Mouse (Mus musculus) cerebellum, adult 18-20 months (tissue): ENCODE measurements around the gene 4930519G04Rik.
"Not testable (repeated sequence)": the region's sequence is repeated elsewhere in the genome, so short reads cannot be mapped to it uniquely, and the experiment has no call there.

Experiments
- DNase-seq, 2 experiments: peaks; one replicate each; pipeline ENCODE4 v3.0.0; 2021

The 4930519G04Rik gene

DNA sequence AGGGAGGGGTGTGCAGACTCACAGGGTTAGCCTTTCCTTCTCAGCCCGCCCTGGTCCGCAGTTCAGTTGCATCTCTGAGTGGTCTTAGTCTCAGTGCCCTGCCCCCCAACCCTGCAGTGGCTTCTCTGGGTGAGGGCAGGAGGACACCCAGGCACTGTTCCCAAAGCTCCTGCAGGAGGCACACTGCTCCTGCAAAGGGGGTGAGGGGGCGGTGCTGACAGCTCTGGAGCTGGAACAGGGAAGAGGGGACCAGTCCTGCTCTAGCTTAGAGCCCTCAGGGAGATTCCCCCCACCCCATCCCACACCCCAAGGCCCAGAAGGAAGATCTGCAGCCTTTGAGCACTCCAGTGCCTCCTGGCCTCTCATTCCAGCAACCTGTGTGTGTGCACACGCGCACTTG, 10.8 kb upstream of the 4930519G04Rik start:
- no peak for DNase-seq

DNA sequence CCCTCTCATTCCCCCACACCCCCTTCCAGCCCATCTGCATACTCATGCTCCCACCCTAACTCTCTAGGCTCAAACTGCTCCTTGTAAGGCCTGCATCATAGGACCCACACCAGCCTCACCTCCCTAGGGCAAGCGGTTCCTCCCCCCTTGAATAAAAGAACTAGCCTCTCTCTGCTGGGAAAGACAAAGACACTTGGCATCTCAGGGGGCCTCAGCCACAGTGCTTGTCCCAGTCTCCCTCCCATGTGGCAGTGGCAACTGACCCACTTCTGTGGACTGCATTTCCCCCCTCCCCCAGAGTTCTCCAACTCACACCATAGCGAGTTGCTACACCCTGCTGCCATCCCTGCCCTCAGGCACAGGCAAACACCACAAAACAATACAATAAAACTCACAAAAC, 9.1 kb upstream of the 4930519G04Rik start:
- not testable (repeated sequence) for DNase-seq

DNA sequence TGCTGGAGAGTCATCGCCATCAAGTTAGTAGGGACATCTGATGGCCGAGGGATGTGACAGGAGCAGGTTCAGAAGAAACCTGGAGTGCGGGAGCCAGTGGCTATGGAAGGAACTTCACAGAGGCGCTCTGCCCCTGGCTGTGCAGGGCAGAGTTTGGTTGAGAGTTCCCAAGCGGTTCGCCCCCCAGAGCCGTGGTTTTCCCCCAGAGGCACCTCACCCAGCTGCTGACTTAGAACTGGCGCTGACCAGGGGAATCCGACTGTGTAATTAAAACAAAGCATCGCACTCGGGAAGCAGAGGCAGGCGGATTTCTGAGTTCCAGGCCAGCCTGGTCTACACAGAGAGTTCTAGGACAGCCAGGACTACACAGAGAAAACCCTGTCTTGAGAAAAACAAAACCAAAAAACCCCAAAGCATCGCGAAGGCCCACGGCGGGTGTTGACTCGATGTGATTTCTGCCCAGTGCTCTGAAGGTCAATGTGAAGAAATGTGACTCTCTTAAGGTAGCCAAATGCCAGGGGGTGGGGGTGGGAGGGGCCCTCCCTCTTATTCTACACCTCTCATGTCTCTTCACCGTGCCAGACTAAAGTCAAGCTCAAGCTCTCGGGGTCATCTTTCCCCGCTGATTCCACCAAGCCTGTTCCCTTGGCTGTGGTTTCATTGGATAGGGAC, 1.8 kb upstream of the 4930519G04Rik start:
- DNase-seq = no peak

DNA sequence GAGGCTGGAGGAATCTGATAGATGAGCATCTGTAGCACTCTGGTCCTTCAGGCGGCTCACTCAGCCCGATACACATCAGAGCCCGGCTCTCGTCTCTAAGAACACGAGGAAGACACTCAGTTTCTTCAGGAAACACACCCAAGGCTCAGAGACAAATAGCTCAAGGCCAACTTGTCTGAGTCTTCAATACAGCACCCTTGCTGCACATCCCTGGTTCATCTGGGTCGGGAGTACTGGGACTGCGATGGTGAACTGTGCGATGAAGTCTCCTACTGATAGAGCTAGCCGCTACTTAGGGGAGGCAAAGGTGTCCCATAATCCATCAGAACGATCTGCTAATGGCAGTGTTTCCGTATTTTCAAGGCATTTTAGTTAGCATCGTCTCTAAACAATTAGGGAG, 5.1 kb downstream of the 4930519G04Rik start, which contains the start of gene Gm9936:
Gm9936 (minus strand) TSS at position 101 of the 400 bp plus-strand sequence.
- no peak for DNase-seq

DNA sequence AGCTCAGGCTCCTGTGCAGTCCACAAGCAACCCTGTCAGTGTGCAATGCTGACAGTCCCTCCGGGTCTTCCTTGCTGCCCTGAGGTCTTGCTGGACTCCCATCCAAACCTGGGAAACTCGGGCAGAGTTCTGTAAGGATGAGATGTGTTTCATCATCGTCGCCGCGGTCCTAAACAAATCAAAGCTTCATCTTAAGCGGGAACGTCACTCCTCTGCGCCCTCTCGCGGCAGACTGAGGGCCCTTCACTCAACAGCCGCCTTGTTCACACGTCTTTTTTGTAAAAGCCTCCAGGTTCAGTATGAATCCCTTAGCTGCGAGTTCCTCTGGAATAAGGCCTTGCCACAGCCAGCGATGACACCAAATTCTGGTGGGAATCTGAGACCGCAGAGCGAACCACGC, 5.8 kb downstream of the 4930519G04Rik start:
- DNase-seq = peak; percentile 84 to 86

DNA sequence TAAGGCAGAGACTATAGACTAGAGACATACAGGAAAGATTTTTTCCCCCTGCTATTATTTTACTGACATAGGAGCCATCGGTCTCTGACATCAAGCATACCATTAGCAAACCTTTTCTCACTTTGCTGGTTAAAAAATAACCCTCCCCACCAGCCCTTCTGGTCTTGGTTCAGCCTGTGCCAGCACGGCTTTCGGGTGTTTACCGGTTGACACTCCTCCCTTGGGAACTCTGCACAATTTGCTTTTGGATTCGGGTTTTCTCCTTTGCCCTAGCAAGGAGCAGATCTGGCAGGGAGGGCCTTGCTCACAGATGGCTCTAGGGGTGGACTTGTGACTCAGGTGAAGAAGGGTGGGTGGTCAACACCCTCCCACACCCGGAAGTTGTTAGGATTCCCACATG, 8.3 kb downstream of the 4930519G04Rik start:
- no peak for DNase-seq

DNA sequence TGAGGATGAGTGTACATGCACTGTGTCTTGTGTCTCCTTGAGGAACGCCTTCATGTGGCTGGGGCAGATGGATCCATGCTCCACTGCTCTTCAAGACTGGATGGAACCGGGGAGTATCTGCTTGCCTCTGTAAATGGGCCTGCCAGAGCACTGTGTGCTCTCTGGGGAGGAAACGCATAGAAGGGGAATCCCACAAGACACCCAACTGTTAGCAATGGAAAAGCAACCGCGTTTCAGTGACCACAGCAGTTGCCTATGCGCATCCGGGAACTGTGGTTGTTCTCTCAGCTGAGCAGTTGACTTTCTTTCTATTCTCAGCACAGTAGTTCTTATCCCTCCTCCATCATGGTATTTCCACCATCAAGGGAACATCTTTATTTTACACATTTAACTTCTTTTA, 11.3 kb downstream of the 4930519G04Rik start:
- DNase-seq = no peak

DNA sequence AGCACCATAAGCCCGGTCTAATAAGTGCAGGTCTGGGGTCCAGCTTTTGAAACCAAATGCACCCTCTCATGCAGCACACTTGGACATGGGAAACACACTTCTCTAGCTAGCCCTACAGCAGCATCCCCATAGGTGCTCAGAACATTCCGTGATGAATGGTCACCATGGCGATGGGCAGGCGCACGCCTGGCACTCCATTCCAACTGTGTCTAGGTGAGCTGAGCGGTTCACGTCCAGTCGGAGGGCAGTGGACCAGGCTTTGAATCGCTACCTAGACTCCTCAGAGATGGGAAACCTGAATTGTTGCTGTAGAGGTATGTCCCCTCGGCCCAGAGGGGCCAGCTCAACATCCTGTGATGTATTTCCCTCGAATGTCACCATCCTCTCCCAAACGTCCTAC, 11.8 kb downstream of the 4930519G04Rik start:
- no peak for DNase-seq

DNA sequence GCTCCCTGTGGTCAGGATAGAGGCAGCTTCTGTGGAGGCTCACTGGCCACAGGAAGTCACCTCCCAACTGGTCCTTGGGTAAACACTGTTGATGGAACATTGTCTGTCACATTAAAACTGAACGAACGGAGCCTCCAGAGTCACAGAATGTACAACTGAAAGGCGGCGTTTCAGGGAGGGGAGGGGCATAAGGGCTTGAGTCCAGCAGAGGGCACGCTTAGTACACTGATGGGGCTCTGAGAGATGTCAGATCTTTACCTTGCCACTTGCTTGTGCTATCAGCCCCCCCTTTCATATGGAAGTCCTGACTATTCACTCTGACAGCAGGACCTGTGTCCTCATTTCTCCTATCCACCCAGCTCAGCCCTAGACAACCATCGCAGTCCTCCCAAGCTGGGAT, 22.4 kb downstream of the 4930519G04Rik start:
- DNase-seq = no peak

DNA sequence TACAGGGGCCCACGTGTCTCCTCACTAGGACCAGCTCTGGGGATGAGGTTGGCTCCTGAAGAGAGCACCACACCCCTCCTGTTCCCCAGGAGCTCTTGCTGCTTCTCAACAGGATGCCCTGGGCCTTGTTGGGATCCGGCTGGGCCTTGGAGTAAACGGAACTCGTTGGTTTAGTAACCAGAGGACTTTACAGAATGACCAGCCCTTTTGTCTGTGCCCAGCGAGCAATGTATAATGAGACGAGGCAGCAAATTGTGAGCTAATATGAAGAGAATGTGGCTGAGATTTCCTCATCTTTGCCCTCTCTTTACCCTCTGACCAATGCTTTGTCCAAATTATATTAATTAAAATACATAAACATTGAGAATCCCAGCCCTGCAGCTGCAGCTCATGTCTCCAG, 22.9 kb downstream of the 4930519G04Rik start:
- DNase-seq = no peak

DNA sequence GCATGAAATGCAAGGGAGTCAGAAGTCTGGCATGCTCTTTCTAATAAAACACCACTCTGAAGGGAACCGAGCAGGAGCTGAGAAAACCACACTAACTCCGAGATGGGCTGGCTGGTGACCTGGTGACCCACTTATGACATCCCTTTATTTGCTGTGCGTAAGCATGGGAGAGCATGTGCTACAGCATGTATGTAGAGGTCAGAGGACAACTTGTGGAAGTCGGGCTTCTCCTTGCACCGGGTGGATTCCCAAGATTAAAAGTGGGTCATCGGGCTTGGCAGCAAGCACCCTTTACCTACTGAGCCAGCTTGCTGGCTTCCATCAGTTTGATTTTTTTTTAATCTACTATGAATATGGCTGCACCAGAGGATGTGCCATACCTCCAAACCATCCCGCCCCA, 24.0 kb downstream of the 4930519G04Rik start:
- no peak for DNase-seq

DNA sequence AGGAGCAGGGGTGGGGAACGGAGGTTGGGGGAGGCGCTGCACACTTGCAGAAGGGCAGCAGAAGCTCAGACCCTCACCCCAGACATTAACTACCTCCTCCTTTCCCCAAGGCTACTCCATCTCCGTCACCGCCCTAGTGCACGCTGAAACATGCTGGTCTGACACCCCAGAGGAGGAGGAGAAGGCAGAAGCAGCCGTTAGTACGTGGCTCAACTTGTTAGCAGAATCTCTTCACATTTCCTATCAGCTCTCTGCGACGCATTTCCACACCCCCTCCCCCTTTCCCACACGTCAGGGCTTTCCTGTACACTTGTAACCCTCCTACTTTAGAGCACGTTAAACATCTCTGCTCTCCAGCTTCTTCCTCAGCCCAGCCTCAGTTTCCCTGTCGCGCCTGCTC, 25.9 kb downstream of the 4930519G04Rik start:
- DNase-seq = no peak

DNA sequence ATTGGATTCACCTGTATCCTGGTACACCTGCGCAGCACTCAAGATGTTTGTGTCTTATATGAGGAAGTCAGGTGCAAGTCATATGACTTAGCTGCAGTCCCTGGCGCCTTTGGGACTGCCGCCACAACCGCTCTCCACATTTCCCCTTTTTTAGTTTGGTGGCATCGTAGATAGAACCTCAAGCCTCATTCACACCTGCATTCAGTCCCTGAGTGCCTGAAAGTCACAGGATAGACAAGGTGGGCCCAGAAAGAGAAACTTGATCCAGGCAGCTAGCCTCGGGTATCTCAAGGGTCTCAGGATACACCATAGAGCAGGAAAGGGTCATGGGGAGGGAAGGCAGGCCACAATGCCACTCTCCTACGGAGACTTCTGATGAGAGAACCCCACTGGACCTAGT, 28.9 kb downstream of the 4930519G04Rik start:
- not testable (repeated sequence) for DNase-seq

DNA sequence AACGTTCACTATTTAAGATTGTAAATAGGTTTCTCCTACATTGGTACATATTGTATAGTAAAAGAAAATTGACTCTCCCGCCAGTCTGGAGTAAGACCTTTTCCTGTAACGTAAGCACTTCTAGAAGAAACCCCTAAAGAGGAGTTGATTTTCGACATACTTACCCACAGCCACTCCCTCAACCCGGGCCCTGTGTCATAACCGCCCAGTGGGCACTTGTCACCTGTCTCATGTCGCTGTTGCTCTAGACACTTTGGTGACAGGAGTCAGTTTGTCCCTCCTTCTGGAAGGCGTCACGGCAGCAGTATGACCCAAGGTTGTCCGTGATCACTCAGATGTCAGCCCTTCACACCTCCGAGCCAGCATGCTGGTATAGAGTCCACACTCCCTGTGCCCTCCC, 29.6 kb downstream of the 4930519G04Rik start:
- DNase-seq = no peak

DNA sequence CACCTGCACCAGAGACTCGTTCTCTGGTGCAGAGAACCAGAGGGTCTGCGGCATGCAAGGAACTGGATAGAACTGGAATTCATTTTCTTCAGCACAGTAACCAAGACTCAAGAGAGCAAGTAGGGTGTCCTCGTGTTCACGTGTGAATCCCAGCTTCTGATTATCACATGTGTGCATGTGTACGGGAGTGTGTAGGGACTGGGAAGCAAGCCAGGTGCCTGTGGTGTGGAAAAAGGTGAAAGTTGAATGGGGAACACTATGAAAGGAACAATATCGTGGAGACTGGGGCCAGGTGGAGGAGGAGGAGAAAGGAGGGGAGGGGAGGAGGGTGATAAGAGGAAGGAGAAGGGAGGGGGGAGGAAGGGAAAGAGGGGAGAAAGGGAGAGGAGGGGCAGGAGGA, 33.3 kb downstream of the 4930519G04Rik start:
- DNase-seq = no peak

DNA sequence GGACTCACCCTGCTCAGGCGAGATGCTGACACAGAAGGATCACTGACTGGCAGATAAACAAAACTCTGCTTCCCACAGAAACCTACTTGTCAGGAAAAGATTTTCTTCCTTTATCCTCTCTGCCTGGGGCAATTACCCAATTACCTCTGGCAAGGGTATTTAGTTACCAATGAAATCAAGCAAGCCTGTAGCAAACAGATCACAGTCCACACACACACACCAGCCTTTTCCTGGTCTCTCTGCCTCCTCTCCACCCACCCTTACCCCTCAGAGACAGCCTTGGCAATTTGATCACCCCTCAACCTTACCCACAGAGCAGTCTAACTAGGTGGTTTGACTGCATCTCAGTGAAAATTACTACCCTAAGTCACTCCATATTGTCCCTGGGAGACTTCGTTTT, 35.5 kb downstream of the 4930519G04Rik start:
- DNase-seq = no peak

DNA sequence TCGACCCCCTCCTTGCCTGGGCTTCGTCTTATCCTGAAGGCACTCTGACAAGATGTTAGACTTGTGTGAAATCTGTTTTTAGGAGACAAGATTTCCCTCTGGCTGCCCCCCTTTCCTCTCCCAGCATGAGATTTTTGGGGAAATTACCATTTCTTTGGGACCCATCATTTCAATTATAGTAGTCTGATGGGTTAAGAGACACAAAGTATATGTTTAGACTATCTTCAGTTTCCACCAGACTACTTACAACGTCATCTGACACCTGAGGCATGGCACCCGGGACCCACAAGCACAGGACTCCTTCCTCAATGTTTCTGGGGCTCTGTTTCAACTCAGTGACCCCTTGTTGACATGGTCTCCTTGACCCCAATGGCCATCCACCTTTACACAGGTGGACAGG, 42.1 kb downstream of the 4930519G04Rik start:
- no peak for DNase-seq

DNA sequence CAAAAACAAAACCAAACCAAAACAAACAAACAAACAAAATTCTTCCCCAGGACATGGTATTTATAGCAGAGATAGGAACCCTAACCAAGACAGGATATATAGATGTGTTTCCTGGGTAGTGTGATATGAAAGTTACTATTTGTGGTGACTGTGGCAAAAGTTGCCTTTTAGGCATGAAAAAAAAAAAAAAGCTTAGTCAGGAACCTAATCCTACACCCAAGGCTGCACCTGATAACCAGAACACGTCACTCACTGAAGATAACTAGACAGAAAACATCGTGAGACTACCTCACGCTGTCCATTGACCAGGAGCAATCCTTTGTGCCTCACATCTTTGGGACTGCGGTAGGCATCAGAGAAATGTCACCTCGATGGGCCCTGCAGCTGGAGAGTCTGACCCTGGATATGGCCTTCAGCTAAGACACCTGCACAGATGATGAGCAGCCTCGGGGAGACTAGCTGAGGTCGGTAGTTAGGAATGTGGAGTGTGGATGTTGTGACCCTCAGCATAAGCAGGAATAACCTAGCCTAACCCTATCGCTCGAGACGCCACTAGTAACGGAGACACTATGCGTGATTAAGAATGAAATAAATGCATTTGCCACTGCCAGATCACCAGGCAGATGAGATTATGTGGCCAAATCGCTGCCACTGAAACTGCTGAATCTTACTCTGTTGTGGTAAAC, 43.4 kb downstream of the 4930519G04Rik start, which contains the start of gene Oasl2:
Oasl2 (plus strand) TSS at position 249 of the 686 bp plus-strand sequence.
- DNase-seq = no peak

DNA sequence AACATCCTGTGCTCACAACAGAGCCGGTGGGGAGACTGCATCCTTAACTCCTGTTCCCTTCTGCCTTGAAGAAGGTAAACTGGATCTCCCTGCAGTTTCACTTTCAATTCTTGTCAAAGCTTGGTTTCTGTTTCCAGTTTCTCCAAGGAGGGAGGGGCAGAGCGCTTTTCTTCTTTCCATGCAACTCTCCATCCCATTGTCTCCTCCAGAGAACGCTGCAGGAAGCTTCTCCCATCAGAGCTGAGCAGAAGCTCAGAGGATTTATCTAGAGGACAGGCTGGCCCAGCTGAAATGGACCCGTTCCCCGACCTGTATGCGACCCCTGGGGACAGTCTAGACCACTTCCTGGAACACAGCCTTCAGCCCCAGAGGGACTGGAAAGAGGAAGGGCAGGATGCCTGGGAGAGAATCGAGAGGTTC, 43.9 kb downstream of the 4930519G04Rik start:
- no peak for DNase-seq

DNA sequence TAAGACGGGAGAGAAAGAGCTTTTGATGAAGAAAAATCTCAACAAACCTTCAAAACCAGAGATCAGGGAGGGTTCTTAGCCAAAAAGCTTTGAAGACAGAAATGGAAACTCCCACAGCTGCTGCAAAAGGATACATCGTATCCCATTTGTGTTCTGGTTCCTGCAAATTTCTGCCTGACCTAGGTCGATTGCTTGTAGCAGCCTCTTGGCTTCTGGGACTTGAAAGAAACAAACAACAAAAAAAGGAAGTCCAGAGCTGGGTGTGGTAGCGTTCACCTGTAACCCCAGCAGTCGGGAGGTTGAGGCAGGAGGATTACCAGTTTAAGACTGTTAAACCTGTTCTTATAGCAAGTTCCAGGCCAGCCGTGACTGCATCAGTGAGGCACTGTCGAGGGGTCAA, 45.4 kb downstream of the 4930519G04Rik start:
- DNase-seq = no peak

DNA sequence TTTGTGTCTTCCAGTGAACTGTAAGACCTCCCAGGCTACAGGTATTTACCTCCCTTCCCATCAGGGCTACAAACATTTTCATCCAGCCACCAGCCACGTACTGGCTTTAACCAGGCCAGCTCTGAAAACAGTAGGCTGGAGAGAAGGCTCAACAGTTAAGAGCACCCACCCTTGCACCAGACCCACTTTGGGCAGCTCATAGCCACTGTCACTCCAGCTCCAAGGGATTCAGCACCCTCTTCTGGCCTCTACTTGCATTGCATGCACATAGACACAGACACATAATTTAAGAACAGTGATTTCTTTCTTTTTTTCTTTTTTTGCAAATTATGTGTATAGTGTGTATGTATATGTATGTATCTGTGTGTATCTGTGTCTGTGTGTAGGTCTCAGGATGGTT, 48.9 kb downstream of the 4930519G04Rik start:
- peak; percentile 15 to 17 for DNase-seq

DNA sequence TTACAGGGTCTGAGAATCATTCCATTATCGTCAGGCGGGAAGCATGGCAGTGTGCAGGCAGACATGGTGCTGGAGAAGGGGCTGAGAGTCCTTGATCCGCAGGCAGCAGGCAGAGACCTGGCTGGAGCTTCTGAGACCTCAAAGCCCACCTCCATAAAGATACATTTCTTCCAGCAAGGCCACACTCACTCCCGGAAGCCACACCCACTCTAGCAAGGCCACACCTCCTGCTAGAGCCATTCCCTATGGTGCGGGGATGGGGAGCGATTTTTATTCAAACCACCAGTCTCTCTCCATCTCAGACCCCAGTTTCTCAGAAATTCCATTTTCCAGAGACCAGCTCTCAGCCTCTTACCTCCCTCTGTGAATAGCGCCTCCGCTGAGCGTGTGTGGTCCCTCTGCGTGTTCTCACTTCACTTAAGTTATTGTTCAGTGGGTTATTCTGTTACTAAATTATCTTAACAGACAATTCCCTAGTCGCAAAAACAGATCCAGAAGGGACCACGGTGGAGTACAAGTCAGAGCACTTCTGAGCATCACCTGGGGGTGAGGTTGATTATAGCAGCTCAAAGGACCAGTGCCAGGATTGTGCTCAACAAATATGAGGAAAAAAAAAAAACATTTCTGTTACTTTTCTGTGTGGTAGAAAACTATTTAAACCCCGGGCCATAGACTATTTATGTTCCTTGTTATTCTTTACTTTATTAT, 55.3 kb downstream of the 4930519G04Rik start:
- no peak for DNase-seq

DNA sequence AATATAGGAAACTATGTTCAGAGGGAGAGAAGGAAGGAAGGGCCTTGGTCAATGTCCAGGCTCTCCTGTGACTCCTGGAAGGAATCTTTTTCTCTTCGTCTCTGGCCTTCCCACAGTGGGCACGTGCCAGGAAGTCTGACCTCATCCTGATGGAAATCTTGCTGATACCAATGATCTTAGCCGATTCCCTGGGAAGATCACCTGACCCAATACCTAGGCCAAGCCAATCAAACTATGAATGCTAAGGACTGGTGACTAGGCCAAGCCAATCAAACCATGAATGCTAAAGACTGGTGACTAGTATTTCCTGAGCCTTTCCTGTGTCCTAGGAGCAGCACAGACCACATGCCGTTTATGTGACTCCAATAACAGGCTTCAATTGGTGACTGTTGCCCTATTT, 60.2 kb downstream of the 4930519G04Rik start:
- DNase-seq = no peak

DNA sequence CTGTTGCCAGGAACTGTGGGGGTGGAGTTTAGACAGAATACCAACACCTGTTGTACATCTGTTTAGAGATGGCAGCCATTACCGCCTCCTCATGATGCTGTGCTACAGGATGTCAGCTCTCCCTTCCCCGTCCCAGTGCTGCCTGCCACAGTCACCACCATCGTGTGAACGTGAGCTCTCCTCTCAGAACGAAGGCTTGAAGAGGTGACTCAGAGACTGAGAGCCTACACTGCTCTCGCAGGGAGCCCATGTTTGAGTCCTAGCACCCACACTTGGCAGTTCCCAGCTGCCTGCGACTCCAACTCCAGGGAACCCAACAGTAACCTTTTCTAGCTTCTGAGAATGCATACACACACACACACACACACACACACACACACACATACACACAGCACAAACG, 61.4 kb downstream of the 4930519G04Rik start:
- DNase-seq = no peak
